Mouse (Mus musculus) regulatory T cell (primary cell): Measurements from ENCODE around the gene Caprin1.

Experiments used
- in situ Hi-C: fragments of 300-600 bp; cut with MboI, MseI; formaldehyde crosslinking; loops from one replicate; pipeline ENCODE4 v1.15.1; 2025; ENCODE audit warnings: high pct_unique_total_duplicates

Gene Caprin1

GRCm38 (mm10) chr2:103730999-103731398 is 66.5 kb downstream of the Caprin1 start:
- in situ Hi-C loops: no loop called here

- in situ Hi-C loops: no loop called here
Measured at GRCm38 (mm10) chr2:103728027-103728540, 69.4 kb downstream of the Caprin1 start.

- in situ Hi-C loops: loop anchor here (5.0 kb wide), 1 partner anchor 157 kb away; the partner anchor contains the start of gene Abtb2
Measured at GRCm38 (mm10) chr2:103724521-103724920, 72.9 kb downstream of the Caprin1 start.

DNA sequence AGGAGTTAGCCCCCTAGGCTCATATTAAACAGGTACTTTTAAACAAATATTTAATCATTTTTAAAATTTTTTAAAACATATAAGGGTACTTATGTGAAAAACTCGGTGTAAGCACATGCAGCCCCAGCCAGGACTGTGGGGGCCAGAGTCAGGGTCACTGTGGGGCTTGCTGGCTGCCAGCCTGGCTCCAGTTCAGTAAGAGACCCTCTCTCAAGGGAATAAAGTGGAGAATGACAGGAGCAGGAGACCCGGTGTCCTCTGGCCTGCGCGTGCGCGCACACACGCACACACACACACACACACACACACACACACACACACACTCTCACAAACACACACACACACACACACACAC is 78.2 kb downstream of the Caprin1 start:
- in situ Hi-C loops: no loop called here

- in situ Hi-C loops: no loop called here
Measured at GRCm38 (mm10) chr2:103718594-103719291, 78.7 kb downstream of the Caprin1 start.

DNA sequence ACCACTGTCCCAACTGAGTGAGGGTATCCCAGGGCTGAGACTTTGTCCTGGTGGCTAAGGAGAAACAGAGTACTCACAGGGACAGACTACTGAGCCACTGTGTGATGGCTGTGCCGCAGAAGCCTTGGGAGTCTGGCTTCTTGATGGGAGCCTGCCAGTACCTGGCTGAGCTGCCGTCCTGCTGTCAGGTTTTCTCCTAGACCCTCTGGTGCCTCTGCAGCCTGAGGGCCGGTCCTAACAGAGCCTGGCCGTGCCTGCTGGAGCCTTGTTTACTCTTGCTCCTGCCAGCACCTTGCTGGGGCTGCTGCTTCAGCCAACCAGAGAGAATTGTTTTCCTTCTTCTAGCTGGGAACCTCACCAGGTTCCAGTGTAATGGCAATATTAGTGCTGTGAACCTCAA is 83.0 kb downstream of the Caprin1 start:
- in situ Hi-C loops: no loop called here

DNA sequence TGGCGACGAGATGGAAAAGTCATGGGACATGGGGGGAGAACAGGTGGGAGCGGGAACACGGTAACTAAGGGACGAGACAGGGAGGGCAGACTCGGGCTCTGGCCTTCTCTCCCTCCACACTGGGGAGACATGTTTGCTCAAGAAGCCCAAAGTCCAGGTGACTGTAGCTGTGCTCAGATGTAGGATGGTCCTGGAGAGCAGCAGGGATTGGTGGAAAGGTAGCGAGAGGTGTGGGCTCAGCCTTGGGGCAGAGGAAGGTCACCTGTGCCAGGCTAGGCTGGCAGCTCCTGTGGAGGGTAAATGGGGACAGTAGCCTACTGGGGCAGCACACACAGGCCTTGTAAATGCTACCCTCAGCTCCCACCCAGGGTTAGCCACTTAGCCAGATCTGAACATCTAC is 83.6 kb downstream of the Caprin1 start:
- in situ Hi-C loops: no loop called here
